Mouse (Mus musculus): ENCODE results near the gene Pigk. TPM values are rescaled to one million over a fixed set of nuclear protein-coding genes. Genes with fewer than 3 reads are reported as not detected.
"Not testable (repeated sequence)": the region's sequence is repeated elsewhere in the genome, so short reads cannot be mapped to it uniquely, and the experiment has no call there.

The Pigk gene
- polyA plus RNA-seq, 1 experiment from 2014 or later, result 35.9 TPM

- no peak overlapping the region for H3K4me2 ChIP-seq (ENCODE audit: low read depth, low read length)
- no peaks in the 10 kb centered on the region for H3K27me3 ChIP-seq (replicated peaks; ENCODE audit: control insufficient read depth, insufficient read depth, low read length)
- no peak overlapping the region for H3K9ac ChIP-seq (ENCODE audit: low read depth, low read length)
- ATAC-seq, result no peak
- H3K36me3 ChIP-seq (ENCODE audit: control insufficient read depth, insufficient read depth, low read length), result no peaks in the 10 kb centered on the region
- H3K4me3 ChIP-seq (ENCODE audit: low read length), result no peak overlapping the region
- H3K27ac ChIP-seq (ENCODE audit: low read length), result no peak overlapping the region
- H3K4me1 ChIP-seq (ENCODE audit: control insufficient read depth, insufficient read depth, low read length), result no peaks in the 10 kb centered on the region
- no peaks in the 10 kb centered on the region for H3K9me3 ChIP-seq (ENCODE audit: control insufficient read depth, low read length)
- WGBS, result 88% methylated on average over 3 of the region's 3 CpGs
These were observed 18.9 kb upstream of the Pigk start for GRCm38 (mm10) chr3:152694950-152695349.

GRCm38 (mm10) chr3:152698017-152698416 is 15.9 kb upstream of the Pigk start:
- peak; percentile 56; the same call in 1 of the 2 replicates for ATAC-seq
- Histone ChIP-seq H3K4me2 (ENCODE audit: low read depth, low read length) (no peak overlapping the region), H3K4me1 (ENCODE audit: control insufficient read depth, insufficient read depth, low read length) (no peaks in the 10 kb centered on the region), H3K9me3 (ENCODE audit: control insufficient read depth, low read length) (no peaks in the 10 kb centered on the region), H3K27ac (ENCODE audit: low read length) (no peak overlapping the region), H3K4me3 (ENCODE audit: low read length) (no peak overlapping the region), H3K36me3 (ENCODE audit: control insufficient read depth, insufficient read depth, low read length) (no peaks in the 10 kb centered on the region), H3K27me3 (replicated peaks; ENCODE audit: control insufficient read depth, insufficient read depth, low read length) (no peaks in the 10 kb centered on the region), H3K9ac (ENCODE audit: low read depth, low read length) (no peak overlapping the region)
- 71% methylated on average over 5 of the region's 5 CpGs for WGBS

- Histone ChIP-seq H3K4me1 (ENCODE audit: control insufficient read depth, insufficient read depth, low read length) (no peaks in the 10 kb centered on the region), H3K27me3 (replicated peaks; ENCODE audit: control insufficient read depth, insufficient read depth, low read length) (no peaks in the 10 kb centered on the region), H3K9me3 (ENCODE audit: control insufficient read depth, low read length) (no peaks in the 10 kb centered on the region), H3K27ac (ENCODE audit: low read length) (no peak overlapping the region), H3K36me3 (ENCODE audit: control insufficient read depth, insufficient read depth, low read length) (no peaks in the 10 kb centered on the region), H3K4me2 (ENCODE audit: low read depth, low read length) (no peak overlapping the region), H3K9ac (ENCODE audit: low read depth, low read length) (no peak overlapping the region), H3K4me3 (ENCODE audit: low read length) (no peak overlapping the region)
- 65% methylated on average over 8 of the region's 8 CpGs for WGBS
- no peak for ATAC-seq
These were observed 14.6 kb upstream of the Pigk start for GRCm38 (mm10) chr3:152699261-152699660.

- H3K9me3 ChIP-seq (ENCODE audit: control insufficient read depth, low read length); H3K27ac ChIP-seq (ENCODE audit: low read length); H3K27me3 ChIP-seq (replicated peaks; ENCODE audit: control insufficient read depth, insufficient read depth, low read length); H3K4me2 ChIP-seq (ENCODE audit: low read depth, low read length); H3K4me3 ChIP-seq (ENCODE audit: low read length); H3K9ac ChIP-seq (ENCODE audit: low read depth, low read length); H3K36me3 ChIP-seq (ENCODE audit: control insufficient read depth, insufficient read depth, low read length); H3K4me1 ChIP-seq (ENCODE audit: control insufficient read depth, insufficient read depth, low read length); ATAC-seq: not testable (repeated sequence)
- 92% methylated on average over 8 of the region's 8 CpGs for WGBS
These were observed 12.4 kb upstream of the Pigk start for GRCm38 (mm10) chr3:152701536-152701935.

GRCm38 (mm10) chr3:152702274-152702843 is 11.5 kb upstream of the Pigk start:
- H3K9me3 ChIP-seq (ENCODE audit: control insufficient read depth, low read length), result no peaks in the 10 kb centered on the region
- no peaks in the 10 kb centered on the region for H3K4me1 ChIP-seq (ENCODE audit: control insufficient read depth, insufficient read depth, low read length)
- no peak overlapping the region; the same call in 1 of the 2 replicates for H3K4me2 ChIP-seq (ENCODE audit: low read depth, low read length)
- no peaks in the 10 kb centered on the region for H3K36me3 ChIP-seq (ENCODE audit: control insufficient read depth, insufficient read depth, low read length)
- H3K27me3 ChIP-seq (replicated peaks; ENCODE audit: control insufficient read depth, insufficient read depth, low read length), result no peaks in the 10 kb centered on the region
- no peak overlapping the region for H3K27ac ChIP-seq (ENCODE audit: low read length)
- 49% methylated on average over 8 of the region's 8 CpGs for WGBS
- no peak overlapping the region for H3K9ac ChIP-seq (ENCODE audit: low read depth, low read length)
- ATAC-seq, result 0 out of 2 replicates have a peak, but pooled peaks have one; percentile 11
- peak overlapping the region; percentile 33 for H3K4me3 ChIP-seq (ENCODE audit: low read length)

- Histone ChIP-seq H3K4me2 (ENCODE audit: low read depth, low read length) (no peak overlapping the region), H3K36me3 (ENCODE audit: control insufficient read depth, insufficient read depth, low read length) (no peaks in the 10 kb centered on the region), H3K27ac (ENCODE audit: low read length) (no peak overlapping the region), H3K27me3 (replicated peaks; ENCODE audit: control insufficient read depth, insufficient read depth, low read length) (no peaks in the 10 kb centered on the region), H3K4me1 (ENCODE audit: control insufficient read depth, insufficient read depth, low read length) (no peaks in the 10 kb centered on the region), H3K9me3 (ENCODE audit: control insufficient read depth, low read length) (no peaks in the 10 kb centered on the region), H3K4me3 (ENCODE audit: low read length) (no peak overlapping the region), H3K9ac (ENCODE audit: low read depth, low read length) (no peak overlapping the region)
- 77% methylated on average over 5 of the region's 5 CpGs for WGBS
- no peak for ATAC-seq
These were observed 8.1 kb upstream of the Pigk start for GRCm38 (mm10) chr3:152705826-152706225.

GRCm38 (mm10) chr3:152706901-152707300 is 7.0 kb upstream of the Pigk start:
- Histone ChIP-seq H3K4me1 (ENCODE audit: control insufficient read depth, insufficient read depth, low read length) (no peaks in the 10 kb centered on the region), H3K9ac (ENCODE audit: low read depth, low read length) (no peak overlapping the region), H3K27me3 (replicated peaks; ENCODE audit: control insufficient read depth, insufficient read depth, low read length) (no peaks in the 10 kb centered on the region), H3K27ac (ENCODE audit: low read length) (no peak overlapping the region), H3K36me3 (ENCODE audit: control insufficient read depth, insufficient read depth, low read length) (no peaks in the 10 kb centered on the region), H3K4me3 (ENCODE audit: low read length) (no peak overlapping the region), H3K4me2 (ENCODE audit: low read depth, low read length) (no peak overlapping the region), H3K9me3 (ENCODE audit: control insufficient read depth, low read length) (no peaks in the 10 kb centered on the region)
- WGBS, result 88% methylated on average over 2 of the region's 2 CpGs
- no peak for ATAC-seq

GRCm38 (mm10) chr3:152707321-152707823 is 6.5 kb upstream of the Pigk start:
- WGBS, result 80% methylated on average over 5 of the region's 5 CpGs
- no peak overlapping the region for H3K27ac ChIP-seq (ENCODE audit: low read length)
- no peak for ATAC-seq
- no peaks in the 10 kb centered on the region for H3K36me3 ChIP-seq (ENCODE audit: control insufficient read depth, insufficient read depth, low read length)
- no peak overlapping the region for H3K4me3 ChIP-seq (ENCODE audit: low read length)
- H3K9ac ChIP-seq (ENCODE audit: low read depth, low read length), result no peak overlapping the region
- no peak overlapping the region for H3K4me2 ChIP-seq (ENCODE audit: low read depth, low read length)
- no peaks in the 10 kb centered on the region for H3K9me3 ChIP-seq (ENCODE audit: control insufficient read depth, low read length)
- no peaks in the 10 kb centered on the region for H3K27me3 ChIP-seq (replicated peaks; ENCODE audit: control insufficient read depth, insufficient read depth, low read length)
- H3K4me1 ChIP-seq (ENCODE audit: control insufficient read depth, insufficient read depth, low read length), result no peaks in the 10 kb centered on the region

- H3K9ac ChIP-seq (ENCODE audit: low read depth, low read length), result no peak overlapping the region
- no peaks in the 10 kb centered on the region for H3K27me3 ChIP-seq (replicated peaks; ENCODE audit: control insufficient read depth, insufficient read depth, low read length)
- H3K4me1 ChIP-seq (ENCODE audit: control insufficient read depth, insufficient read depth, low read length), result peaks cover 4% of the 10 kb centered on the region; the same call in 1 of the 2 replicates
- 81% methylated on average over 3 of the region's 3 CpGs for WGBS
- no peak for ATAC-seq
- H3K4me3 ChIP-seq (ENCODE audit: low read length), result no peak overlapping the region
- H3K36me3 ChIP-seq (ENCODE audit: control insufficient read depth, insufficient read depth, low read length), result no peaks in the 10 kb centered on the region
- no peaks in the 10 kb centered on the region for H3K9me3 ChIP-seq (ENCODE audit: control insufficient read depth, low read length)
- no peak overlapping the region for H3K4me2 ChIP-seq (ENCODE audit: low read depth, low read length)
- no peak overlapping the region for H3K27ac ChIP-seq (ENCODE audit: low read length)
These were observed 4.0 kb upstream of the Pigk start for GRCm38 (mm10) chr3:152709936-152710335.

- no peak overlapping the region for H3K4me2 ChIP-seq (ENCODE audit: low read depth, low read length)
- H3K27ac ChIP-seq (ENCODE audit: low read length), result no peak overlapping the region
- peaks cover 7% of the 10 kb centered on the region; the same call in 1 of the 2 replicates for H3K4me1 ChIP-seq (ENCODE audit: control insufficient read depth, insufficient read depth, low read length)
- 66% methylated on average over 4 of the region's 4 CpGs for WGBS
- no peak for ATAC-seq
- no peaks in the 10 kb centered on the region for H3K36me3 ChIP-seq (ENCODE audit: control insufficient read depth, insufficient read depth, low read length)
- no peak overlapping the region for H3K4me3 ChIP-seq (ENCODE audit: low read length)
- H3K27me3 ChIP-seq (replicated peaks; ENCODE audit: control insufficient read depth, insufficient read depth, low read length), result no peaks in the 10 kb centered on the region
- no peaks in the 10 kb centered on the region for H3K9me3 ChIP-seq (ENCODE audit: control insufficient read depth, low read length)
- no peak overlapping the region for H3K9ac ChIP-seq (ENCODE audit: low read depth, low read length)
These were observed 943 bp upstream of the Pigk start for GRCm38 (mm10) chr3:152712957-152713356.

Data from intestine, embryonic 16.5 days (tissue).